Mouse (Mus musculus) left cerebral cortex, postnatal 14 days (tissue): ENCODE data around the gene Pcbp2. TPM values are rescaled to one million over a fixed set of nuclear protein-coding genes. Genes with fewer than 3 reads are reported as not detected.

Source experiments
- DNase-seq, 2 experiments: peaks; one replicate each; pipeline ENCODE4 v3.0.0; 2021 to 2022; ENCODE audit warnings: low spot score in 2 of 2, mixed read lengths in 1 of 2
- intact Hi-C: fragments of 180-260 bp; cut with DNase I; formaldehyde crosslinking; loops from one replicate; pipeline ENCODE4 v1.15.1; 2025
- total RNA-seq, 2 experiments: library from RNA; stranded (reverse); gene quantifications; 2 replicates each; pipeline ENCODE4 v1.2.3; 2021

The Pcbp2 gene
- total RNA-seq, 2 experiments from 2014 or later = 436 to 453 TPM

DNA sequence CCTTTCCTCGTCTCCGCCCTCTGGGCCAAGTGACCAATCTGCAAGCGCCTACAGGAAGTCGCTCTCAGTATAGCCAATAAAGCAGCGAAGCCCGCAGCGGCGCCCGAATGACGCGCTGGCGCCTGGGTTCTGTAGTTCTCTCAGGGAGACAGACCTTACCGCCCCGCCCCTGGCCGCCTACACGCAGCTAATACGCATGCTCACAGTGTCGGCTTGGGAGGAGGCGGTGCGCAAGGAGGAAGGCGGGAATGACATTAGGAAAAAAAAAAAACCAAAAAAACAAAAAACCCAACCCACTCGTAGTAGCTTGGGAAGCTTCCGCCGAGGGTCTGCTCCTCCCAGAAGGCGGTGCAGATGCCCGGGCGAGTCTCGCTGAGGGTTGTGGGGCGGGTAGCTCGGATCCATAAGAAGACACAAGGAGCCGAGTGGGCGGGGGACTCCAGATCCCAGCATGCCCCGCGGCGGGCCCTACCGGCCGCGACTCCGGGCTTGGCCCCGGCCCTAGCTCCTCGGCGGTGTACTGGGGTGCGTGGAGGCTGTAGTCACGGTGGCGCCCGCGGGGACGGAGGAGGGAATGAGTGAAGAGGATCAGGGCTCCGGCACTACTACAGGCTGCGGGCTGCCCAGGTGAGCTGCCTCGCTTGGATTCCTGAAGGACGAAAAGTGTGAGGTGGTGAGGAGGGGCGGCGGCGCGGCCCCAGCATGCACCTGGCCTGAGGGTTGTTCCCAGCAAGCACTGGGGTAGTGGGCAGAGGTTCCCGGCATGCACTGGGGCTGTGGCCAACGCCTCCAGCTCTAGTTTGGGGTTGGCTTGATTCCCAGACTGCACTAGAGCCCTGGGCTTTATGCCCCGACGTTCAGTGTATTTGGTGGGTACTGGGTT is 47.9 kb downstream of the Pcbp2 start, which contains the start of gene Tarbp2:
Gene Tarbp2 (plus strand): TSS at position 217 of the 883 bp plus-strand sequence.
- DNase-seq = peak; percentile 100
- intact Hi-C loops = no loop called here

DNA sequence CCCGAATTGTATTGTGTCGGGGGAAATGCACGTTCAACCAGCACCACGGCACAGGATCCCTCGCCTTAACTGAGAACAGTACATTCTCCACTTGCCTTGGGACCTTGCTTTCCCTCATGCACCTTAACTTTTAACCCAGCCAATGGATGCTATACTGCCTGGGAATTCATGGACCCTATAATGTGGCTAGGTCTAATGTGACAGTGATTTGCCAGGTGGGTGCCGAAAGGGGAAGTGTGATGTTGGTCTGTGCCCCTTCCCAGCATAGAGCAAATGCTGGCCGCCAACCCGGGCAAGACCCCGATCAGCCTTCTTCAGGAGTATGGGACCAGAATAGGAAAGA is 48.5 kb downstream of the Pcbp2 start:
- intact Hi-C loops = no loop called here

DNA sequence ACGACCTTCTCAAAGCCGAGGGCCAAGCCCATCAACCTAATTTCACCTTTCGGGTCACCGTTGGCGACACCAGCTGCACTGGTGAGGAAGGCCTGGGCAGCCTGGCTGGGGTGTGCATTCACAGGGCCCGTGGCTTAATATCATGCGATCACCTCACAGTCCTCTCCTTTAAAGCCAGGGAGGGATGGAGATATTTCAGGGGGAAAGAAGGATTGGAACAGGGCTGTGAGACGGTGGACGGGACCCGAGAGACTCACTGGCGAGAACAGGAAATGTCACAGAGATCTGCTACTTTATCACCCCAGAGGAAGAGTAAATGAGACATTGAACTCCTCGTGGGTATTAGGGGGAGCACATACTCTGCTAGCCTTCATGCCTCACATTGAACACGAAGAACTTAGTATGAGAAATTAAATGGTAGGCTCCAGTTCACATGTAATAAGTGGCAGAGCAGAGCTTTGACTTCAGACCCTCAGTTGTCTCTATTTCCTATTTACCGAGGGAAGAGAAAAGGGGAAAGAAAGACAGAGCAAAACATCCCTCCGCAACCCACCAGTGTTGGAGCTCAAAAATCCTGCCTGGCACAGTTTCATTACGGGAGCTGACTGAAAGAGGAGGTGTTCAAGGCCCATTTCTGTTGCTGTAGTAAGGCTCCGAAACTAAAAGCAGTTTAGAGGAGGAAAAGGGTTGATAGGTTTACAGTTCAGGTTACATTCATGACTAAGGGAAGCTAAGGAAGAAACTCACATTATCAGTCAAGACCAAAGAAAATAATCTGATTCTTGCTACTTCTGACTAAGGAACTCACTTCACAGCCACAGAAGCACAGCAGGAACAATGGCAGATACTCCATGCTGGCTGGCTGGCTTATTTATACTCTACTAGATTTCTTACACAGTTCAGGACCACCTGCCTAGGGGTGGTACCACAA is 49.1 kb downstream of the Pcbp2 start:
- intact Hi-C loops = no loop called here
- no peak for DNase-seq

More for the DNA sequence above, 48.5 kb downstream of the Pcbp2 start:
- DNase-seq = no peak

DNA sequence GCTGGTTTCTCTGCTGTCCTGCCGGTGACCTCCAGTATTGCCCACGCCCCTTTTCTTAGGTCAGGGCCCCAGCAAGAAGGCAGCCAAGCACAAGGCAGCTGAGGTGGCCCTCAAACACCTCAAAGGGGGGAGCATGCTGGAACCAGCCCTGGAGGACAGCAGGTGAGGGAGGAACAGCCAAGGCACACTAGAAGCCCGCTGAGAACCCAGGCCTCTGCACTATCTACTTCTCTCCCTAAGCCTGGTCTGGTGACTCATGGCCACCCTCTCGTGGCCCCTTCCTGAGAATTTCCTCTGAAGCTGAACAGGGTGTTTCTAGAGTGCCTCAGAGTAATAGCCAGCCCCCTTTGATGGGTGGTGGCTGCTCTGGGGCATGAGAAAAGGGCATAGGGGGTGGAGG is 50.1 kb downstream of the Pcbp2 start:
- intact Hi-C loops = no loop called here

DNA sequence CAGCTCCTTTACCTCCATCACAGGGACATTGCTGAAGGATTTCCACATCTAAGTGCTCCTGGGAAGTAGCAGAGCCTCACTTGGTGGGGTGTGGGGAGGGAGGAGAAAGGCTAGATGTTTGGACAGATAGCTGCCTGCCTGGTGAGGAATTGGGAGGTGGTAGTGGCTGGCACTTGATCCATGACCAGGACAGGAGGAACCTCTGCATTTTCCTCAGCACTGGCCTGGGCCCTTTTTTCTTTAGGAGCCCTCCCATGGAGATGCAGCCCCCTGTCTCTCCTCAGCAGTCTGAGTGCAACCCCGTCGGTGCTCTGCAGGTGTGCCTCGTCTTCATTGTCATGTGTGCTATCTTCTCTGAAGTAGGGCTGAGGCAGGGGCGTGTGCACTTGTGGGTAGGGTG is 51.1 kb downstream of the Pcbp2 start:
- DNase-seq = no peak
- intact Hi-C loops = no loop called here

More for the DNA sequence above, 50.1 kb downstream of the Pcbp2 start:
- DNase-seq = no peak

DNA sequence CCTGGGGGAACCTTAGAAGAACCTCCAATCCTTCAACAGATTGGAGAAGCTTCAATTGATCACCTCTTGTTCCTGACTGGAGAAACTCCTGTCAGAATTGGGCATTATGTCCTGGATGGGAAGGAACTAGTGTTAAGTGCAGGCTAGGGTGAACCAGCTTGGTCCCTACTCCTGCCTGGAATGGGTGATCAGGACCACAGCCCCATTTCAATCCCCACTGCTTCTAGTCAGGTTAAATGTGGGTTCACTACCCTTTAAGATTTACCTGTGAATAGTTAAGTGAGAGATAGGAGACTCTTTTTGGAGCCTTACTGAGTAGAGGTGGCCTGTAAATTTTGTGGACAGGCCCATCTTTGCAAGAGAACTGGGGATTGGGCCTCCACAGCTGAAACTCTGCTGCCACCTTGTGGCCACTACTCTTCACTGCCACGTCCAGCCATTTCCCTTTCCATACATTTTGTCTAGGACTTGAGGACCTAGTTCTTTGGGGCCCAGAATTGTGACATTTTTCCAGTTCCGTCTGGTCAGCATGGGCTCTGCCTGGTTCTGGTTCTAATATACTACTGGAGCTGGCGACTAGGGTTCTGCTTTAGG is 54.6 kb downstream of the Pcbp2 start, which contains the start of gene Npff:
Gene Npff (minus strand): TSS at position 51 of the 594 bp plus-strand sequence.
- DNase-seq = peak; percentile 84 to 87
- intact Hi-C loops = no loop called here

DNA sequence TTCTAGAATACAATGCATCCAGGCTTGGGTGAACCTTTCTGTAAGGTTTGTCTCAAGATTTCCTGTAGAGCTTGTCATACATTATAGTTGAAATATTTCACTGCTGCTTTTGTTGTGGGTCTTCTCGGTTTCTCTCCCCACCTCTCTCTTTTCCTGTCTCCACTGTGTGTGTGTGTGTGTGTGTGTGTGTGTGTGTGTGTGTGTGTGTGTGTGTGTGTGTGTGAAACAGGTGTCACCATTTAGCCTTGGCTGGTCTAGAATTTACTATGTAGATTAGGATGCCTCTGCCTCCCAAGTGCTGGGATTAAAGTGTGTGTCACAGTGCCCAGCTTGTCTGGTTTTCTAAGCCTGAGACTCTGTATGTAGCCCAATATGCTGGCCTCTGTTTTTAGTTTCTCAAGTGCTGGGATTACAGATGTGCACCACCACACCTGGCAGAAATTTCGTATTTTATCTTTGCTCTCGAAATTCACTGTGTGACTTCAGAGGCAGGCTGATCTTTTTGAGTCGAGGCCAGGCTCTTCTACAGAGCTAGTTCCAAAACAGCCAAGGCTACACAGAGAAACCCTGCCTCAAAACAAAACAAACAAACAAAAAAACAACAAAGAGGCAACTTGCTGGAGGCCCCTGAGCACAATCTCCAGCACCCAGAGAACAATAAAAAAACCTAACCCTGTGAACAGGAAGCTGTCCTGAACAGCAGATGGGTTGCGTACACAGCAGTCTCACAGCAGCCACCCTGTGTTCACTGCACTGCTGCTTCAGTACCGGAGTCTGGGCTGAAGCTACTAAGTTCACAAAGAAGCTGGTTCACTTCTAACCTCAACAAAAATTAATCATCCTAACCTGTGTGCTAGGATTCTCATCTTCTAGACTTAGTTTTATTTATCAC is 56.0 kb downstream of the Pcbp2 start:
- intact Hi-C loops = no loop called here
- DNase-seq = no peak

DNA sequence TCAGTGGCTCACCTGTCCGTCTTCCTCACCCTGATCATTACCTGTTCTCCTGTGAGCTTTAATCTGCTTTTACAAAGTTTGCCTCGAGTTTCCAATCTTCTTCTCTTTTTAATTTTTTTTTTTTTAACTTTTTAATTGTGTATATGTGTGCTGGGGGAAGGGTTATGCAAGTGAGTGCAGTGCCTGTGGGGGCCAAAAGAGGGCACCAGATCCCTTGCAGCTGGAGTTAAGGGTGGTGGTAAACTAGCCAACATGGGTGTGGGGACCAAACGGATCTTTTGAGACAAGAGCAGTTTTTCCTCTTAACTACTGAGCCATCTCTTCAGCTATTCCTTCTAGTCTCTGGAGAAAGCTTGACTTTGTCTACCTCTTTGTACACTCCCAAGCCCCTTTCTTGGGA is 57.6 kb downstream of the Pcbp2 start:
- DNase-seq = no peak
- intact Hi-C loops = no loop called here

DNA sequence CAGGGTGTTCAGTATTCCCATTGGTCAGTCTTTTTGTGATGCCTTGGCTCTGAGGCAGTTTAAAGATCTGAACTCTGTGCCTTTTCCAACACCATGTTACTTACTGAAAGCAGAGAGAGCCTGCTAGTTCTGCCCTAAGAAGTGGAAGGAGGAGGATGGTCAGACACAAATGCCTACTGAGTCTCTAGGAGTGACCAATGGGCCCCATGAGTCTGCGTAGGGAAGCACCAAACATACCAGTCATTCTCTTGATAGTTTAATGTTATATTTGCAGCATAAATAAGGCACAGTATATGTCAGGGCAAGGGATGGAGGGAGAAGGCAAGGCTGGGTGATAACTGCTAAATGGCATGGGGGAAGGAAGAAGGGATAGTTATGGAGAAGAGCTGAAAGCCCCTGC is 58.1 kb downstream of the Pcbp2 start:
- intact Hi-C loops = no loop called here
- DNase-seq = no peak

DNA sequence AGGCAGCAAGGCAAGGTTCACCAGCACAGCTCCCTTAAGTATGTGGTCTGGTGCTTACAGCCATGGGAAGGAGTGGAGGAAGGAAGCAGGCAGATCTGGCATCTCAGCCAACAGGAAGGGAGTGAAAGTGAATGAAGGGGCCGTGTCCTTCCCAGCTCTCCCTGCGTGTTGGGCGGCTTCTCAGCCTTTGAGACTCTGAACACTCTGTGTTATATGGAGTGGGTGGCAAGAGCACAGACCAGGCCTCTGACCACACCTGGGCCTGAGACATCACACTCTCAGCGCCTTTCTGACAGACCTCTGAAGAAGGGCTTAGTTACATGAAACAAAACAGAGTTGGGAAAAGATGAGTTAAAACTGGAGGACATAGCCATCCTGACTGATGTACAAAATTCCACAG is 60.2 kb downstream of the Pcbp2 start:
- DNase-seq = no peak
- intact Hi-C loops = no loop called here

DNA sequence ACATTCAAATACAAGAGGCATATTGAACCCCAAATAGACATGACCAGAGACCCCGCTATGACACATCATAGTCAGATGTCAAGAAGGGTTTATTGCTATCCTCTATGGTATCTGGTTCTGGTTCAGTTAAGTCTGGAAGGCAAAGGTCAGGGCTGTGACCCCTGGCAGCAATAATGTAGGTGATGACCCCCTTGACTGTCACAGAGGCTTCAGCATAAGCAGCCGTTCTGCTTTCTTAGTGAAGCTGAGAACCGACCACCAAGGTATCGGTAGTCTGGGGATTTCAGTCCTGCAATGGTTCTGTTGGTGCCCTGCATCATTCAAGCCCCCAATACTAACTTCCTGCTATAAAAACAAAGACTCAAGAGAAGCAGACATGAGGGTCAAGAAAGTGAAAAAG is 61.2 kb downstream of the Pcbp2 start:
- intact Hi-C loops = no loop called here
- no peak for DNase-seq

DNA sequence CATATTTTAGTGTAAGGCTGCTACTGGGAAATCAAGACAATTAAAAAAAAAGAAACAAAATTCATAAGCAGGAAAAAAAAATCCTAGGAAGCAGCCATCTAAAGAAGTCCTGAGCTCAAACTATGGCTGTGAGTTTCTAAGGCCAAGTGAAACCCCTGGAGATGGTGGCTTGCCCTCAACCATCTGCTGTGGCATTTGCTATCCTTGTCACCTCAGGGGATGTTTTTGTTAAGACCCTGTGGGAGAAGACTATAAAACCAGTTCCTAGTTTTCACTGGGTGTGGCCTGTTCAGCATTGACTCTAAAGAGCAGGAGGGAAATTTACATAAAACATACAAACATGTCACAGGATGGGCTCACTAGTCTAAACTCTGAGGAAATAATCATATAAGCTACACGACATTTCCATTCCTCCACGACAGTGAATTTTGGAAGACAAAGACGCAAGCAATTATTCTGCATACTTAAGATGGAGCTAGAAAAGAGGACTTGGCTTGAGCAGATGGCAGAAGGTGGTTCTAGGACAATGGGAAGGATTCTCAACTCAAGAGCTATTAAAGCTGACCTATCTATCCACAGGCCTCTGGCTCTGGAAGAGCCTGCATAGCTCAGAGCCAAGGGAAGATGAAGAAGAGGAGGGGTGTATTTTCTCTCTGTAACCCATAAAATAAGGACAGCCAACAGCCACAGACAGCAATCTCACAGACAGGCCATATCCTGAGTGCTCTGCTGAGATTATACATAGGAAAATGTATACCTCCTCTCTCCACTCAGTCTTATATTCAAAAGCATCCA is 62.0 kb downstream of the Pcbp2 start:
- intact Hi-C loops = no loop called here
- no peak for DNase-seq

DNA sequence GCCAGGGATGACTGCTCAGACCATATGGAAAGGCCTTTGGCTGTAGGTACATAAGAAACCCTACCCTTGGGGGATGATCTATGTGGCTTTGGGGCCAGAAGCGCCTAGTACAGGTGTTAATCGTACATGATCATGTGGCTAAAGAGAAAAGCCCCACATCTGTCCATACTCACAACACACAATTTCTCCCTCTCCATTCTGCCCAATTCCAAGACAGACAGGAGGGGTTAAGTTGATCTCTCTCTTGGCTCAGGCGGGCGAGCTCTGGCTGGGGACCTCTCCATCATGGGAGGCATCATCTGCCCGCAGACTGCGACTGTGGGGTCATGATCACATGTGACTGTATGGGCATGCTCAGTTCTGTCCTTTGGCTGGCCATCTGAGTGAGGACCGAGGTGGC is 63.6 kb downstream of the Pcbp2 start:
- DNase-seq = no peak
- intact Hi-C loops = no loop called here

DNA sequence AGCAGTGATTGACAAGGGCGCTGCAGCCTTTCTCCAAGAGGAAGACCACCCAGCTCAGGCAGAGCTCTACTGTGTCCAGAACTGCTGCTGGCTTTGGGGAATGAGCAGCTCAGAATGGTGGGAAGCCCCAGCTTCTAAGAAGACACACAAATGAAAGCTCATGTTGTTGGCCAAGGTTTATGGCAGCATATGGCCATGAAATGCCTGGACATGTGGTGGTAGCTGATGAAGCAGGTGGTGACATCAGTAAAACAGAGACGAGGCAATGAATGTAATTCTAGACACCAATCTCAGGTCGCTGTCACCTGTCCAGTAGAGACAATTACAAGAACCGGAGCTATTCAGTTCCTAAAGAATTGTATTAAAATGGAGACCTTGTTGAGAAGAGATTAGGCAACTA is 74.5 kb downstream of the Pcbp2 start:
- DNase-seq = no peak
- intact Hi-C loops = loop anchor here (5.0 kb wide), 1 partner anchor 112 kb away; no protein-coding TSS in a partner anchor

DNA sequence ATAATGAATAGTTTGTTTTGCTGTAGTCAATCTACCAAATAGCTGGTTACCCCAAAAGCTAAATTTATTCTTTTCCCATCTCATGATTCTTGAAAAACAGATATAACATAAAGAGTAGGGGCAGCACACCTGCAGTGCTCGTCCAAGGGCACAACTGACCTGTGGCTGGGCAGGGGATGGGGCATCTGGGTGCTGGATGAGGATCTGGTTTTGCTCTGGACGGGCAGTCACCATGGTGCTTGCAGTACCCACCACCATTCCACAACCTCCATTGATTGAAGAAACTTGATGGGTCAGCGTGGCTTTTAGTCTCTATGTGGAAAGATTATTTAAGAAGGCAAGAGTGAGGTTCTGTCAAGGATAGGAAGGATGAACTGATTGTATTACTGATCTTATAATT is 75.9 kb downstream of the Pcbp2 start:
- DNase-seq = no peak
- intact Hi-C loops = loop anchor here (5.0 kb wide), 1 partner anchor 111 kb away; no protein-coding TSS in a partner anchor

DNA sequence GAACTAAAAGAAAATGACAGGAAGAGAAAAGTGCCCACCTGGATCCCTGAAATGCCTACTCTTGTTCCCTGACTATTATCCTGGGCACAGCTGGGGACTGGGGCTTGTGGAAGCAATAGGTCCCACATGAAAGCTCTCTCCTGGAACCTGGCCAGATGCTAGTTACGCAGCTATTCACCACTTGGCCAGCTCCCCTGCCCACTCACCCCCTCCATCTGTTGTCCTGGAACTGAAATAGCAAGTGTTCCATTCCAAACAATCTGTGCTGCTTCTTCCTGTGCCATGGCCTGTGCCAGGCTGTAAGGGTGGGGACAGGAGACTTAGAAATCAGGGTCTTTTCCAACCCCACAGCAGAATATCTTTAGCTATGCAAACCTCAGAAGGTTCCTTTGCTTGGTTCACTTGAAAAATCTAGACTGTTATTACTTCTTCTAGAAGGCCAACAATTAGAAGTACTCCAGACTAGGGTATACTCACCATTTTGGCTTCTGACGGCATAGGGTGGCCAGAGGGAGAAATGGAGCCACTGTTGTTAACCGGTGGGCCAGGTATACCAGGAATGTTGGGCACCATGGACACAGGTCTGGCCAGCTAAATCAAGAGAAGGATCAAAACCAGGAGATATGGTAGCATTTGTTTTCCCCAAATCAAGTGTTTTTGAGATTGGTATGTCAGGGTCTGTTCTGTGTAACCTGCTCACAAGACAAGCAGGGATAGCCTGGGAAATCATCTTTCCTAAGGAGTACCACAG is 76.5 kb downstream of the Pcbp2 start:
- intact Hi-C loops = loop anchor here (5.0 kb wide), 1 partner anchor 110 kb away; no protein-coding TSS in a partner anchor
- peak; percentile 84 to 85 for DNase-seq

DNA sequence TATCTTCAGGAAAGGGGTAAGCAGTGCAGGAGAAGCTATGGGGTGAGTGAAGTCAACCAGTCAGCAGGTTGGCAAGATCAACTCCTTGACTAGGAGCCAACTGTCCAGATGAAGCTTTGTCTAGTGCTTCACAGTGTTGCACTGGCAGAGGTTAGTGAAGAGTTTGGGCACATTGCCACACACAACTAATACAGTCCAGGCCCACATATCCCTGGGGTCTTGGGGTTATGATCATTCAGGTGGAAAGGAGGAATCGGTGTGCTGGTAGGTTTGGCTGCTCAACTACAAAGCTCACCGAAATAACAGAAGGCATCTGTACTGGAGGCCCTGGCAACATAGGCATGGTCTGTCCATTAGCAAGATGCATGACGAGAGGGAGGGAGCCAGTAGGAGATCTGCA is 77.1 kb downstream of the Pcbp2 start:
- intact Hi-C loops = loop anchor here (5.0 kb wide), 1 partner anchor 110 kb away; no protein-coding TSS in a partner anchor

More for the DNA sequence above, 77.1 kb downstream of the Pcbp2 start:
- DNase-seq = no peak
